Mouse (Mus musculus) ES-E14 (cell line): ENCODE measurements around the gene Tk1. TPM values are rescaled to one million over a fixed set of nuclear protein-coding genes. Genes with fewer than 3 reads are reported as not detected.

ENCODE experiments used
- DNase-seq: peaks from one replicate; pipeline ENCODE4 v3.0.0-alpha.2; 2013; ENCODE audit warnings: low read depth, low spot score
- H3K27ac ChIP-seq: 2 replicates; pipeline ENCODE4 v1.5.1; 2012; ENCODE audit warnings: low read depth, mild to moderate bottlenecking, low read length, moderate library complexity, mixed read lengths; ENCODE audit not compliant: poor library complexity, insufficient read depth, severe bottlenecking
- H3K36me3 ChIP-seq: 2 replicates; pipeline ENCODE4 v1.6.1; 2012; ENCODE audit warnings: mild to moderate bottlenecking, low read length, moderate library complexity, mixed read lengths; ENCODE audit not compliant: control insufficient read depth, poor library complexity, insufficient read depth, severe bottlenecking
- H3K4me1 ChIP-seq, 2 experiments: fragments of 150-350 bp in 1 of 2; sonication (generic) in 1 of 2; 2 replicates each; pipeline ENCODE4 v1.6.1; 2012; ENCODE audit warnings: low read length in 2 of 2, mild to moderate bottlenecking in 1 of 2, mixed read lengths in 1 of 2; ENCODE audit not compliant: control insufficient read depth in 2 of 2, insufficient read depth in 2 of 2, poor library complexity in 1 of 2
- H3K4me3 ChIP-seq, 2 experiments: fragments of 150-350 bp in 1 of 2; sonication (generic) in 1 of 2; 2 replicates each; pipeline ENCODE4 v1.5.1; 2012; ENCODE audit warnings: low read length in 2 of 2, low read depth in 1 of 2, mild to moderate bottlenecking in 1 of 2, mixed read lengths in 1 of 2; ENCODE audit not compliant: insufficient read depth in 1 of 2, poor library complexity in 1 of 2, severe bottlenecking in 1 of 2
- H3K9ac ChIP-seq: 2 replicates; pipeline ENCODE4 v1.6.1; 2012; ENCODE audit warnings: low read depth, mild to moderate bottlenecking, low read length, mixed read lengths; ENCODE audit not compliant: poor library complexity, insufficient read depth, severe bottlenecking
- H3K9me3 ChIP-seq: fragments of 150-350 bp; sonication (generic); 2 replicates; pipeline ENCODE4 v1.6.1; 2012; ENCODE audit warnings: low read depth, mild to moderate bottlenecking, low read length; ENCODE audit not compliant: control insufficient read depth, insufficient read depth
- CHD2 ChIP-seq: IDR thresholded peaks from 2 replicates; pipeline ENCODE4 v1.6.1; 2014; ENCODE audit warnings: mild to moderate bottlenecking, low read depth, low read length, inconsistent platforms
- HCFC1 ChIP-seq: IDR thresholded peaks from 2 replicates; pipeline ENCODE4 v1.6.1; 2012; ENCODE audit warnings: low read length, inconsistent platforms, borderline replicate concordance; ENCODE audit not compliant: insufficient read depth
- MAFK ChIP-seq: IDR thresholded peaks from 2 replicates; pipeline ENCODE4 v1.6.1; 2014; ENCODE audit warnings: mild to moderate bottlenecking, low read depth, low read length, inconsistent platforms; ENCODE audit not compliant: insufficient read depth
- ZC3H11A ChIP-seq: IDR thresholded peaks from 2 replicates; pipeline ENCODE4 v1.6.1; 2012; ENCODE audit warnings: low read depth, mild to moderate bottlenecking, inconsistent platforms, low read length, borderline replicate concordance
- ZNF384 ChIP-seq: IDR thresholded peaks from 2 replicates; pipeline ENCODE4 v1.6.1; 2012; ENCODE audit warnings: low read depth, low read length, inconsistent platforms
- in situ Hi-C, 2 experiments: fragments of 600-800 bp; cut with MboI; formaldehyde crosslinking; loops; one replicate each; pipeline ENCODE4 v1.15.1; 2025; ENCODE audit warnings: low sequenced_read_pairs in 2 of 2, inconsistent platforms in 1 of 2; ENCODE audit not compliant: unreplicated experiment in 2 of 2
- total RNA-seq: library from RNA; depleted of rRNA; stranded (reverse); fragments of 300-350 nt; gene quantifications from 2 replicates; pipeline ENCODE4 v1.2.3, GENCODE M21; 2012

The Tk1 gene
- total RNA-seq, 1 experiment, result 89.3 TPM

- peak; percentile 90 for DNase-seq
- in situ Hi-C loops, result no loop called here
These were observed 23.2 kb upstream of the Tk1 start, which contains the start of gene Birc5 for GRCm38 (mm10) chr11:117848985-117849671. Birc5 (plus strand) TSS chr11:117849251.

GRCm38 (mm10) chr11:117848271-117848984, 22.5 kb upstream of the Tk1 start:
- in situ Hi-C loops, result no loop called here
- Histone ChIP-seq H3K36me3 (peaks cover 13% of the 10 kb centered on the region), H3K9ac (peak overlapping the region; percentile 73), H3K9me3 (no peaks in the 10 kb centered on the region), H3K4me1 (peaks cover 0 to 12% of the 10 kb centered on the region in 2 experiments; a peak in 2 of 4 replicates), H3K4me3 (peak overlapping the region; percentile 73 to 99), H3K27ac (peak overlapping the region; percentile 58)
- TF ChIP-seq ZNF384, result no peak
- no peak for TF ChIP-seq CHD2
- TF ChIP-seq ZC3H11A, result no peak
- no peak for TF ChIP-seq MAFK
- no peak for TF ChIP-seq HCFC1
- DNase-seq, result no peak

More at GRCm38 (mm10) chr11:117848985-117849671, 23.2 kb upstream of the Tk1 start, which contains the start of gene Birc5:
- Histone ChIP-seq H3K36me3 (peaks cover 17% of the 10 kb centered on the region), H3K4me3 (peak within 1 kb of the TSS; percentile 96 to 99), H3K9me3 (no peaks in the 10 kb centered on the region), H3K4me1 (peaks cover 0 to 12% of the 10 kb centered on the region in 2 experiments; a peak in 2 of 4 replicates), H3K9ac (peak within 1 kb of the TSS; percentile 98), H3K27ac (peak within 1 kb of the TSS; percentile 94)
- TF ChIP-seq HCFC1, result 0 out of 2 replicates have a peak, but pooled peaks have one; percentile 44
- no peak for TF ChIP-seq MAFK

DNA sequence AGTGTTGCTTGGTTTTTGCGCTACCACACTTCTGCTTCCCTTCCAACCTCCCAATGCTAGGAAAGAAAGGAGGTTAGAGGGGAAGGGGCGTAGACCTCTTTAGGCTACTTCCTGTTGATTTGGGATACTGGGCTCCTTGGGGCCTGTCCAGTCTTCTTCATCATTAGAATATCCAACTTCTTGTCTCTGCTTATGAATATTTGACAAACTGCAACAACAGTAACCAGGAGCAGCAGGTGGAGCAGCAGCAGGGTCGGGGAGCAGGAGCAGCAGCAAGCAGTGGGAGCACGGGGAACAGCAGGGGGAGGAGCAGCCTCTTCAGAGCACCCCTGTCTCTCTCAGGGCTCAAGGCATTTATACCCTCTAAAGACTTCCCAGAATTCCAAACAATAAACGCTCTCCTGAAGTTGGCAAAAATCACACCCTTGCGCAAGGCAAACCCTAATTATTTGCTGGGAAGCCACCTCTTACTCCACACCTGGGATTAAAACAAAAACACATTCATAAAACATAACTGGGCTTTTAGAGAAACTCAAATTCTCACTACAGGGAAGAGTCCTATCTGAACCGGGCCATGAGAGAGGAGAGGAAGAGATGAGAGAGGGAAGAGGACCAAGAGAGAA, 21.8 kb upstream of the Tk1 start:
- TF ChIP-seq ZC3H11A (no peak), HCFC1 (no peak), CHD2 (no peak), MAFK (no peak), ZNF384 (no peak)
- in situ Hi-C loops, result no loop called here
- H3K9ac ChIP-seq, result peak overlapping the region; percentile 73; the same call in 1 of the 2 replicates
- H3K9me3 ChIP-seq, result no peaks in the 10 kb centered on the region
- peaks cover 6% of the 10 kb centered on the region for H3K36me3 ChIP-seq
- H3K27ac ChIP-seq, result peak overlapping the region; percentile 58; the same call in 1 of the 2 replicates
- peaks cover 0 to 12% of the 10 kb centered on the region in 2 experiments; a peak in 2 of 4 replicates for H3K4me1 ChIP-seq
- no peak for DNase-seq
- peak overlapping the region; percentile 73 to 99; a peak in 3 of 4 replicates for H3K4me3 ChIP-seq

DNA sequence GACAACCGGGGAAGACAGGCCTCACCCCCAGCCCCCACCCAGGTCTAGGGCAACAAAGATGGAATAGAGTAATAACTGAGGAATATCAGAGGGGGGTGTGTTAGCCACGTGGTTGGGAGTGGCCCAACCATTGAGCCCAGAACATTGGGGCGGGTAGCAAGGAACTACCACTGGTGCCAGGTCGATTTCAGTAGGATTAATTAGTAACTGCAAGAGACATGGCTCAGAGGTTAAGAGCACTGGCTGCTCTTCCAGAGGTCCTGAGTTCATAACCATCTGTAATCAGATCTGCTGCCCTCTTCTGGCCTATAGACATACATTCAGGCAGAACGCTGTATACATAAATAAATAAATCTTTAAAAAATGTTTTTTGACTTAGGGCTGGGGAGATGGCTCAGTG, 20.7 kb upstream of the Tk1 start:
- in situ Hi-C loops, result no loop called here
- TF ChIP-seq HCFC1, result no peak
- no peak for TF ChIP-seq ZNF384
- no peak for TF ChIP-seq MAFK
- TF ChIP-seq CHD2, result no peak
- no peak for TF ChIP-seq ZC3H11A
- H3K36me3 ChIP-seq, result peaks cover 3% of the 10 kb centered on the region; the same call in 1 of the 2 replicates

More for the DNA sequence above, 20.7 kb upstream of the Tk1 start:
- H3K4me3 ChIP-seq, result no peak overlapping the region
- no peak overlapping the region for H3K27ac ChIP-seq
- H3K4me1 ChIP-seq, result peaks cover 0 to 12% of the 10 kb centered on the region in 2 experiments; a peak in 2 of 4 replicates
- DNase-seq, result no peak
- H3K9ac ChIP-seq, result no peak overlapping the region
- H3K9me3 ChIP-seq, result no peaks in the 10 kb centered on the region
